Mouse (Mus musculus) G1E (cell line): ENCODE results near the gene Slc29a1. TPM values are rescaled to one million over a fixed set of nuclear protein-coding genes. Genes with fewer than 3 reads are reported as not detected.

Experiments
- ATAC-seq: 2 replicates; pipeline ENCODE4 v1.8.0; 2016; ENCODE audit warnings: mild to moderate bottlenecking; ENCODE audit not compliant: insufficient number of reproducible peaks, poor library complexity, low FRiP score, severe bottlenecking; ENCODE audit errors: extremely low read depth
- DNase-seq: peaks from one replicate; pipeline ENCODE4 v3.0.0; 2012; ENCODE audit warnings: low spot score
- H3K27me3 ChIP-seq: 2 replicates; pipeline ENCODE4 v1.6.1; 2012; ENCODE audit warnings: mild to moderate bottlenecking, low read length, inconsistent platforms; ENCODE audit not compliant: insufficient read depth
- H3K36me3 ChIP-seq: replicated peaks from 2 replicates; pipeline ENCODE3; 2012; ENCODE audit warnings: mild to moderate bottlenecking, inconsistent platforms
- H3K4me1 ChIP-seq: 2 replicates; pipeline ENCODE4 v1.6.1; 2012; ENCODE audit warnings: low read depth, low read length, inconsistent platforms, mixed read lengths; ENCODE audit not compliant: insufficient read depth
- H3K4me3 ChIP-seq: 2 replicates; pipeline ENCODE4 v1.5.1; 2012; ENCODE audit warnings: low read depth, mild to moderate bottlenecking, inconsistent platforms, low read length, moderate library complexity, mixed read lengths
- H3K9me3 ChIP-seq: replicated peaks from 2 replicates; pipeline ENCODE4 v1.6.1; 2012; ENCODE audit warnings: inconsistent platforms
- CTCF ChIP-seq: IDR thresholded peaks from 2 replicates; pipeline ENCODE4 v1.5.1; 2012; ENCODE audit warnings: low read depth, low read length, inconsistent platforms, mixed read lengths
- GATA1 ChIP-seq: IDR thresholded peaks from 2 replicates; pipeline ENCODE4 v1.6.1; 2012; ENCODE audit warnings: borderline replicate concordance, low read length, inconsistent platforms, mixed read lengths
- GATA2 ChIP-seq: IDR thresholded peaks from 2 replicates; pipeline ENCODE4 v1.6.1; 2012; ENCODE audit warnings: low read depth, low read length, inconsistent platforms, borderline replicate concordance
- POLR2AphosphoS5 ChIP-seq: IDR thresholded peaks from 2 replicates; pipeline ENCODE4 v1.6.1; 2012; ENCODE audit warnings: low read depth, low read length, inconsistent platforms; ENCODE audit not compliant: insufficient replicate concordance
- TAL1 ChIP-seq: conservative IDR thresholded peaks from 2 replicates; pipeline ENCODE4 v1.6.1; 2012; ENCODE audit warnings: low read depth, low read length, inconsistent platforms, mixed read lengths
- polyA plus RNA-seq: library from polyadenylated mRNA; stranded (reverse); fragments of >175 nt; gene quantifications from 2 replicates; pipeline ENCODE4 v1.2.3, GENCODE M21; 2012
- total RNA-seq, 2 experiments: library from RNA; stranded (forward) in 1 of 2; stranded (reverse) in 1 of 2; fragments of 200-1000 nt in 1 of 2; fragments of >200 nt in 1 of 2; fragmentation: Nextera tagmentation in 1 of 2; gene quantifications; 2 replicates each; pipeline ENCODE4 v1.2.3; 2014 to 2017

Gene Slc29a1
- total and polyA plus RNA-seq, 3 experiments: 93.5 to 207 (median 116) TPM

GRCm38 (mm10) chr17:45563655-45564530 lies 35.5 kb downstream of the Slc29a1 start, which contains the start of gene Slc35b2:
TSS of gene Slc35b2 (plus strand) at chr17:45563874.
- DNase-seq (peak; percentile 91), ATAC-seq (peak; percentile 65)
- TF ChIP-seq POLR2AphosphoS5 (no peak), CTCF (peak; percentile 43; the same call in 1 of the 2 replicates)
- H3K36me3 ChIP-seq: peaks cover 78% of the 10 kb centered on the region
- no peaks in the 10 kb centered on the region for H3K9me3 ChIP-seq
- H3K27me3 ChIP-seq: no peaks in the 10 kb centered on the region
- peak within 1 kb of the TSS; percentile 98 for H3K4me3 ChIP-seq
- H3K4me1 ChIP-seq: peaks cover 56% of the 10 kb centered on the region

GRCm38 (mm10) chr17:45563216-45563615 lies 36.2 kb downstream of the Slc29a1 start:
- Histone ChIP-seq H3K27me3 (no peaks in the 10 kb centered on the region), H3K36me3 (peaks cover 78% of the 10 kb centered on the region), H3K4me3 (no peak overlapping the region; the same call in 1 of the 2 replicates), H3K4me1 (peaks cover 54% of the 10 kb centered on the region), H3K9me3 (no peaks in the 10 kb centered on the region)
- ATAC-seq: no peak
- DNase-seq: no peak
- TF ChIP-seq TAL1: no peak

GRCm38 (mm10) chr17:45559732-45560525 lies 39.5 kb downstream of the Slc29a1 start:
- DNase-seq (no peak), ATAC-seq (no peak)
- no peaks in the 10 kb centered on the region for H3K27me3 ChIP-seq
- H3K36me3 ChIP-seq: peaks cover 55% of the 10 kb centered on the region
- TF ChIP-seq POLR2AphosphoS5: no peak
- TF ChIP-seq GATA1: no peak
- TF ChIP-seq CTCF: no peak
- TF ChIP-seq TAL1: no peak
- no peak for TF ChIP-seq GATA2
- peaks cover 54% of the 10 kb centered on the region for H3K4me1 ChIP-seq
- no peaks in the 10 kb centered on the region for H3K9me3 ChIP-seq
- H3K4me3 ChIP-seq: no peak overlapping the region

DNA sequence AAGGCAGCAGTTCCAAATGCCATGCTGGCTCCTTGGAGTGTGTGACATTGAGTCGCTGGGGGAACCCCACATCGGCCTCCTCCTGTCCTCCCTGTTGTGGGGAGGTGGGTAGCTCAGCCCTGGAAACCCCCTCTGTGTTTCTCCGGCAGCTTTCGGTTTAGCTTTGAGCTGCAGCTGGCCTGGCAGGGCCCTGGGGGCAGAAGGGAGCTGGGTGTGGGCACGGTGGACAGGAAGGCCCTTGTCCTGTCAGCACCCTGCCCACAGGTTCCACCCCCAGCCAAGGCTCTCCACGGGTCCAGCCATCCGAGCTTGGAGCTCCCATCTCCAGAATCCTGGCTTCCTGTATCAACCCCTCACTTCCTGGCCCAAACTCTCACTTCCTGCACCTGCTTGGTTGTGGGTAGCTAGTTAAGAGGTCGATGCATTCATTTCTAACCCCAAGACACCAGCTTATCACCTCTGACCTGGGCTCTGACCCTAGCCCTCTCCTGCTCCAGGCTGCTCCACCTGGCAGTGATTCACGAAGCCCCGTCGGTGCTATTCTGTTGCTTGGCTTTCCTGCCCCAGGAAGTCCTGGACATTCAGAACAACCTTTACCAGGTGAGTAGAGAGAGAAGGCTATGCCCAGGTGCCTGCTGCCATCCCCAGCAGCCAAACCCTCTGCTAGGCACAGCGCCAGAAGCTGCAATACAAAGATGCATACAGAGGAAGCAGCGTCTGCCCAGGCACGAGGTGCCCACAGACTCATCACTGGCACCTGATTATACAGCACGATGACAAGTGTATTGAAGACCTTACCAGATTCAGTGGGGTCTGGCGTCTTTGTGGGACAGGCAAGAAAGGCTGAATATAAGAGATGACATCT lies 41.2 kb downstream of the Slc29a1 start:
- peaks cover 52% of the 10 kb centered on the region for H3K36me3 ChIP-seq
- peaks cover 51% of the 10 kb centered on the region for H3K4me1 ChIP-seq
- peak overlapping the region; percentile 6; the same call in 1 of the 2 replicates for H3K4me3 ChIP-seq
- no peaks in the 10 kb centered on the region for H3K9me3 ChIP-seq
- no peak for TF ChIP-seq TAL1
- no peak for TF ChIP-seq GATA2
- TF ChIP-seq CTCF: no peak
- TF ChIP-seq POLR2AphosphoS5: no peak
- TF ChIP-seq GATA1: no peak
- ATAC-seq (no peak), DNase-seq (no peak)
- peaks cover 3% of the 10 kb centered on the region; the same call in 1 of the 2 replicates for H3K27me3 ChIP-seq

- ATAC-seq (0 out of 2 replicates have a peak, but pooled peaks have one; percentile 10), DNase-seq (no peak)
- H3K9me3 ChIP-seq: no peaks in the 10 kb centered on the region
- H3K27me3 ChIP-seq: peaks cover 7% of the 10 kb centered on the region
- H3K4me3 ChIP-seq: peak overlapping the region; percentile 83
- peaks cover 48% of the 10 kb centered on the region for H3K4me1 ChIP-seq
- H3K36me3 ChIP-seq: peaks cover 44% of the 10 kb centered on the region
- no peak for TF ChIP-seq CTCF
These were observed 42.1 kb downstream of the Slc29a1 start for GRCm38 (mm10) chr17:45557246-45557824.
